Mouse (Mus musculus) mouse trophoblast stem cell (cell line): ENCODE measurements around the gene Lgals3bp.
"Not testable (repeated sequence)": the region's sequence is repeated elsewhere in the genome, so short reads cannot be mapped to it uniquely, and the experiment has no call there.

Experiments
- in situ Hi-C, 2 experiments: fragments of 300-500 bp; cut with MseI, MboI; formaldehyde crosslinking; loops; 2 replicates in 1 of 2; 3 replicates in 1 of 2; pipeline ENCODE4 v1.15.1; 2025

Gene Lgals3bp

DNA sequence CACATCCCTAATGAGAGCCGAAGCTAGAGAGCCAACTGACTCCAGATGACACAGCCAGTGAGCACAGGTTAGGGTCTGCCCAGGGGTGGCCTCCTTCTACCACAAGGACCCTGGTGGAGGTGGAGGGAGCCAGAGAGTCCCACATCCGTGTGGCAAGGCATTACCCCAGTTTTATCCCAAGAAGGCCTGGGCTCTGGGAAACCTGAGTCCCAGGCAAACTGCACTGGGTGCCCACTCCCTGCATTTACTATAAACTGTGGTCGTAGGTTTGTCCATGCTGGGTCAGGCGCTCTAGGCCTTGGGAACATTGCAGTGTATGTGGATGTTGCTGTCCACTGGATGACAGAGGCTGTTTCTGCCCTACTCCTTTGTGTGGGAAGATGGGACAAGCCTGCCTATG lies 697 bp downstream of the Lgals3bp start:
- in situ Hi-C loops, result no loop called here

DNA sequence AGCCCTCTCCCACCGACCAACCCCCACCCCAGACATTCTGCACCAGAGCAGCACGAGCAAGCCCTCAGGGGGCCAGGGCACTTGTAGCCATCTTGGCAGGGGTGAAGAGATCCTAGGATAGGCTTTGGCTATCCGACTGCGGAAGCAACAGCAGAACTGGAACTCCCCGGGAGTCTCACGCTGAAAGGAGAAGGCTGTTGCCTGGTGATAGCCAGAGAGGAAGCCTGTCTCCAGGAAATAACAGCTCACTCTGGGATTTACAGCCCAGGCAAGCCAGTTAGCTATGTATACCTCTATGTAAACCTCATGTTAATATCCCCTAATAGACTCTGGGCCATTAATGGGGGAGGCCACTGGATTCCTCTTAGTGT lies 1.3 kb downstream of the Lgals3bp start:
- in situ Hi-C loops, result no loop called here

DNA sequence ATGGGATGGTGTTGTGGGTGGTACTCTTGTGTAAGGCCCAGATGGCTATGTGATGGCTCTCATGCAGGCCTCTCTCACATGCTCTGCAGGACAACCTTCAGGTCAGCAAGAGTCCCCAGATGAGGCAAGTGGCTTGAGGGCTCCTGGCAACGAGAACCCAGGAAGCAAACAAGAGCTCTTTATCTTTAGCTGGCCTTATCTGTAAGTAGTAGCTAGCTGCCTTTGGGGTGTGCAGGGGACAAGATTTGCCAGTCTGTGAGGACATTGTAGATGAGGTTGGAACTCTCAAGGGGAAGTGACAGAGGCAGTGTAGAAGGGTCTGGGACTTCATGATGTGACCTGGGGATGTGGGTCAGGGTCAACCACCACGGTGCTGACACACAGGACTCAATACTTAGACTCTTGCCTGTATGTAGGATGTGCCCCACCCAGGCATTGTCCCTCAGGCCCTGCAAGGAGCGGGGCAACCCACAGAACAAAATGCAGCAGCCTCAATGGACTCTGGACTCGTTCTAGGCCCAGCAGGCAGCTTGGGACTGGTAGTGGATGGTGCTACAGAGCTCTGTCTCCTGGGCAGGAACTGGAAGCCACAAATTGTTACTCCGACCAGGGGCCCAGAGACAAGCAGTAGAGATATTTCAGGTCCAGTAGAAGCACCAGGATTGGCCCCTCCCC lies 1.9 kb downstream of the Lgals3bp start:
- in situ Hi-C loops, result no loop called here

DNA sequence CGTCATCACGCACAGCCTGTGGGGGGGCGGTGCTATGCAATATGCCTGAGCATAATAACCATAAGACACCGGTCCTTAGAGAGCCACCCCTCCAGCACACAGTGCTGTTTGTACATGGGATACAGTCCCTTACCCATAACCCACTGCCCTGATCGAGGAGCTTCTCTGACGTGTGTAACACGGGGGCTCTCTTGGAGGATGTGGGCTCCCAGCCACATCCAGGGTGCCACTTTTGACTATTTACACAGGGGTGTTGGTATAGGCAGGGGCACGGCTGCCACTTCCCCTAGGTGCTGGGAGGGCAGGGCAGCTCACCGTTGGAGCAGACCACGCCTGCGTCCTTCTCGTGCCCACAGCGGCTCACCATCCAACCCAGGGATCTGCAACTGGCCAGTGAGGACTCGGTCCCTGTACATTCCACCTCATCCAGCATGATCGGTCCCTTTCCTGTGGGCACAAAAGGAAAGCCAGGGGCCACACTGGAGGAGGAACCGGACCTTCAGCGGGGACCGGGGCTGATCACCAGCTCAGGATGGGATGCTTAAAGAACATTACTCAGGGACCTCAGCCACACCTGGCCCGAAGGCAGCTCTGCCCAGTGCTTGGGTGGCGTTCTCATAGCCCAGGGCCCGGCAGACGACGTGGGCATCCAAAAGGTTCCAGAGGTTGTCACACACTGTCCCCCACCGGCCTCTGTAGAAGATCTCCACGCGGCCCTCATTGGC lies 3.9 kb downstream of the Lgals3bp start:
- in situ Hi-C loops, result no loop called here

DNA sequence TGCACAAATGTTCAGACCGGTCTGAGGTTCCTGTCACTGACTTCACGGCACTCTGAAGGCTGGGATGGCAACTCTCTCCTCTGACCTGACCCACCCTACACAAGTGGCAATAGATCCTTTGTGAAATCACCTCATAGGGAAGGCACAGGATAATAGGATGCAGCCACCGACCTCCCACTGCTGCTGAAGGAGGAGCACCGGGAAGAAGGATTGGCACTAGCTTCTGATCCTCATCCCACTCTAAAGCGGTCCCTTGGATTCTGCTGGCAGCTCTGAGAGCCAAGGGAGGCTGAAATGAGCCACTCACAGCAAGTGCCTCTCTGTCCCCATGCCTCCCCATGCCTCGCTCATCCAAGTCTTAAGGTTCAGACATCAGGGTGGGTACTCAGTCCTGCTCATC lies 7.4 kb downstream of the Lgals3bp start:
- in situ Hi-C loops, result no loop called here

DNA sequence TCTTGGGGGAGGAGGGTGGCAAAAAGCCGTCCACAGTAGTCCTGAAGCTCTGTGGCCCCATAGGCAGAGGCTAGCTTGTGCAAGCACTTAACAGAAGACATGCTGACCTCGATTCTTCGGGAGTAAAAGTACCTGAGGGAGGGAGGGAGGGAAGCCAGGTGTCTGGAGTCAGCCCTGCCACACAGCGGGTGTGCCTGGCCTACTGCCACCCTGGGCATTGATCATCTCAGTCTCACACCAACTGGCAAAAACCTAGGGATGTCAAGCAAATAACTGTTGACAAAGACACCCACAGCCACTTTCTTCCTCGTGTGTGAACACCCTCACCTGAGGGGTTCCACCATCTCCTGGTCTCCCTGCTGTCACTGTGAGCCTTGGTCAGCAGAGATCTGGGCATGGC lies 7.9 kb downstream of the Lgals3bp start:
- in situ Hi-C loops, result no loop called here

DNA sequence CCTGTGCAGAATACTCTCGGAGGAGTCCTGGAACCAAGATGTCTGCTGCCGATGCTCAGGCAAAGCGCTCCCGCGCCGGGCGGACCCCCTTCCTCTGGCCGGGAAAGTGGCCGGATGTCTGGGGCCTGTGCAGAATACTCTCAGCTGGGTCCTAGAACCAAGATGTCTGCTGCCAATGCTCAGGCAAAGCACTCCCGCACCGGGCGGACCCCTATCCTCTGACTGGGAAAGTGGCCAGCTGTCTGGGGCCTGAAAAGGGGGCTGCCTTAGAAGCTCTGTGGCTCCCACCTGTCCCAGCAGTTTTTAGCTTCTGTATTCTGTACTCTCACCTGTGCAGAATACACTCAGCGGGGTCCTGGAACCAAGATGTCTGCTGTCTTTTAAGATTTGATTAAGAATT lies 14.1 kb downstream of the Lgals3bp start:
- in situ Hi-C loops, result not testable (repeated sequence)

DNA sequence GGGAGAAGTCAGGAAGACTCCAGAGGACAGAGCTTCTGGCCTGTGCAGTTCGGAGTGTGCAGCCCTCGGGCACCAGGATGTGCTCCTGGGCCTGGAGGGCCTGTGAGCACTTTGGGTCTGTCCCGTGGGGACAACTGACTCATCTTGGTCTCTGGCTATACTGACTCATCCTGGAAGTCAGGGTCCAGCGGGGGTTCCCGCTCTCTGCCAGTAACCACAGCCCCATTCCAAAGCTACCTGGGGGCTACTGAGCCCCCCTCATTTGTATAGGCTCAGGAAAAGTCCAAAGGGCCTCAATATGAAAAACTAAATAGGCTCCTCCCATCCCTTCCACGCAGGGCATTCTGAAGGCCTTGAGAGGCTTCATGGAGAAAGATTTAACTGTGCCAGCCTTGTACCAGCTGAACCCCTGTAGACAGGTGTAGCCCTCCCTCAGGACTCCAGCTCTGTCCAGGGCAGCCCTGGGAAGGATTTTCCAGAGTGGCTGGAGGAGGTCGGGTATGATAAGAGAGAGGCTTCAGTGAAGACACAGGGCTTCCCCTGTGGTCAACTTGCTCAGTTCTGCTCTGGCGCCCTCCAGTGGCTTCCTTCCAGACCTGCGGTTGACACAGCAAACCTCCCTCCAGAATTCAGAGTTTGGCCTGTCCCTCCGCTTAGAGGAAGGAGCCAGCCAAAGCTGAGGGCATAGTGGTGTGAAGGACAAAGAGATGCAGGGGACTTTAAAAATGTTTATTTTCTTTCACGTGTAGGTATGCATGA lies 22.5 kb downstream of the Lgals3bp start:
- in situ Hi-C loops, result no loop called here

DNA sequence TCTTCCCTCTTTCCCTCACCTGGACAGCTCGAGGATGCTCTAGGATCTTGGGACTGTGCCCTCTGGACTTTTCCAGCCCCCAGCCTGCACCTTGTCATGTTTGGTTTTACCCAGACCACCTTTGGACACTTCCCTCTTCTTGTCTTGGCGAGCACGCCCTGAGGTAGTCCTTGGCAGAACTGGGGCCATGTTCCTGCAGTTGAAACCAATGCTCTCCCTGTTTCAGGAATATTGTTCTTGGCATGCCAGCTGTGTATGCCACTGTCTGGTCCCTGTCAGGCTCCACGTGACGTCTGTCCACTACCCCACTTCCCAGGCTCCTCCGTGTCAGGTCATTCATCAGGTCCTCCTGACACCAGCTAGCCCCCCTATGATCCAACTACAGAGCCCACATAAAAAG lies 23.2 kb downstream of the Lgals3bp start:
- in situ Hi-C loops, result no loop called here

DNA sequence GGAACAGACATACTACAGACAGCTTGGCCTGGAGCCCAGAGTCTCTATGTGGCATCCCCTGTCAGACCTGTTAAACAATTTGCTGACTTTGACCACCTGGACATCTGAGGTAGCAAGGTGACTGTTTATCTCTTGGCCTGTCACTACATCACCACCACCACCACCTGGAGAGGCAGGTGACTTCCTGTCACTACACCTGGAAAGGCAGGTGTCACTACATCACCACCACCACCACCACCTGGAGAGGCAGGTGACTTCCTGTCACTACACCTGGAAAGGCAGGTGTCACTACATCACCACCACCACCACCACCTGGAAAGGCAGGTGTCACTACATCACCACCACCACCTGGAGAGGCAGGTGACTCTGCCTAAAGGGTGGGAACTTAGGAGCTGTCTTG lies 25.6 kb downstream of the Lgals3bp start:
- in situ Hi-C loops, result not testable (repeated sequence)

DNA sequence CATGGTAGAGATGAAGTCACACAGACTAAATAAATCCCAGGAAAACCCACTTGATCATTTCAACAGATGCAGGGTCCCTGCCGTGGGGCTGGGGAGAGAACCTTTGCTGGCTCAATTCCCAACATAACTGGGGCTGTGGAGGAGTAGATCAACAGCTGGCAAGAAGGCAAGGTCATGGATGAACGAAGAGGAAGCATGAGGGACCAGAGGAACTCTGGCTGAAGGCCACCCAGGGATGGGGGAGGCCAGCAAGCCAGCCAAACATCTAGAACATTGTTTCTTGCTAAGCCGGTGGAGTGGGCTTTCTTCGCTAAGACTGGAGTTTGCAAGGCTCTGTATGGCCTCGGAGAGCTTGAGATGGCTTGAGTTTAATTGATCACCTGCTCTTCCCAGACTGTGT lies 26.0 kb downstream of the Lgals3bp start:
- in situ Hi-C loops, result no loop called here

DNA sequence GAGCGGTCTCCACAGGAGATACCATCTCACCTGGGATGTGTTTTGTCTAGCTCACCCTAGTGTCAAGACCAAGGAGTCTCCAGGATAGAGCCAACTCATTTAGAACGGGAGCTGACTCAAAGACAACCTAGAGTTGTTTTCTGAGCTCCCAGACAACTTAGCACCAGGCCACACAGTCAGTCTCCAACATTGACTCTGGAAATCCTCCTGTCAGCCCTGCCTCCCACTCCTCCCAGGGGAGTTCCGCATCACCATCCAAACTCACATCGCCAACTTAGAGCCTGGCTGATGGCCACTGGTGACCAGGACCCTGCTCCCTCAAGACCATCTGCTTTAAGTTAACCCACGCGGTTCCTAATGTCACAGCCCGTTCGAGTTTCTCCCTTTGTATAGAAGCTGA lies 26.4 kb downstream of the Lgals3bp start:
- in situ Hi-C loops, result no loop called here

DNA sequence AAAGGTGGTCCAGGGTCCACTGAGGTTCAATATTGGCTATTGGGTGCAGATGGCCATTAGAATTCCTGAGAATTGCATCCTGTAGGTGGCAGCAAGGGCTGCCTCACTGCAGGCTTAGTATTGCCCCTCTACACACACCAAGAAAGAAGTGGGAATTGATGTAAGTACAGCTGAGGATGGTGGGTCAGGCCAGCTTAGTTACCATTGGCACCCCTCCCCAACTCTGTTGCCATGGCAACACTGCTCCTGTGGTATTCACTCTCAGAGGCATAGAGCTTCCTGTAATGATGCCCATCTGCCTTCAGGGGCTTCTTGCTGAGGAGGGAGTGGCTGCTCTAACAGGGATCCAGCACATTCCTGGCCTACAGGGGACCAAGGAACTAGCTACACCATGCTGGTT lies 26.9 kb downstream of the Lgals3bp start:
- in situ Hi-C loops, result no loop called here

DNA sequence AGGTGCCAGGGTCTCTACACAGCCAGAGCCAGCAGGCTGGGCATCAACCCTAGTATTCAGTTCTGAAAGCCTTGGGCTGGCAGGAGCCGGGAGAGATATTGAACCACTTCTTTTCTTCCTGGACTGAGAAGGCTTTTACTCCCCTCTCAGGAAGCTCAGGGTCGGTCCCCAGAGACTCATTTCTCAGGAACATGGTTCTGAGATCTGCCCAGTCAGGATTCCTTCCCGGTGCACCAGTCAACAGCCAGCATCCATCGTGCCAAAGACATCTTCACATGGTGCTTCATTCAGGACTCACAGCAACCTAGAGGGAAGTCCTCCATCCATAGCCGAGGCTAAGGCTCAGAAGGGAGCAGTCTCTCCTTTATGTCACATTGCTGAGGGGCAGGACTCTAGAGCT lies 27.4 kb downstream of the Lgals3bp start:
- in situ Hi-C loops, result no loop called here

DNA sequence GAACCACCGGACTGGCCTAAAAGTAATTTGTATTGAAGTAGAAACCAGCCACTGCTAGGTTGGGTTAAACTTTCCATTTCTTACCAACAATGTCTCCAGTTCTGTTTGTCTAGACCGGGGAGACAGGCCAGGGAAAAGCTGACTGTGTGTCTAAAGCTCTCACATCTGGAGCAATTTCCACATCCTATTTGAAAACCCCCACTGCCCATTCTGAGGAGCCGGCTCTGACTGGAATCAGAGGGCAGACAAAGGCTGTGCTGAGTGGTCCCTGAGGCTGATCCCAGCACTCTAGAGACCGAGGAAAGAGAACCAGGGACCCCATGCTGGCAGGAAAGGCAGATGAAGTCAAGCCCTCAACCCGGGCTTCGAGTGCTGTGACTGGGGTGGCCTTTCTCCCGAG lies 29.3 kb downstream of the Lgals3bp start:
- in situ Hi-C loops, result no loop called here

DNA sequence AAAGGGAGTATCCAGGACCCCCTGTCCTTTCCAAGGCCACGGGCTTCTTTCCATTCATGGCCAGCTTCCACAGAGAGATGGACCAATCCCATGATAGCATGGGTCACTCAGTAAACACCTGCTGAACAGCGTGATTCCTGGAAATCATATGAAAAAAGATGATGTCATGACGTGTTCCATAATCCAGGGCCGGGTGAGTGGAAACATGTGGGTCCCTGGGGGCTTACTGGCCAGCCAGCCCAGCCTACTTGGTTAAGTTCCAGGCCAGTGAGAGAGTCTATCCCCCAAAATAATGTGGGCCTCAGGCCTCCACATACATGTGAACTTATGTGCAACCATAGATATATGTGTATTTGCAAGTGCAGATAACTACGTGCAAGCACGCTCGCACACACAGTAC lies 30.0 kb downstream of the Lgals3bp start:
- in situ Hi-C loops, result no loop called here

DNA sequence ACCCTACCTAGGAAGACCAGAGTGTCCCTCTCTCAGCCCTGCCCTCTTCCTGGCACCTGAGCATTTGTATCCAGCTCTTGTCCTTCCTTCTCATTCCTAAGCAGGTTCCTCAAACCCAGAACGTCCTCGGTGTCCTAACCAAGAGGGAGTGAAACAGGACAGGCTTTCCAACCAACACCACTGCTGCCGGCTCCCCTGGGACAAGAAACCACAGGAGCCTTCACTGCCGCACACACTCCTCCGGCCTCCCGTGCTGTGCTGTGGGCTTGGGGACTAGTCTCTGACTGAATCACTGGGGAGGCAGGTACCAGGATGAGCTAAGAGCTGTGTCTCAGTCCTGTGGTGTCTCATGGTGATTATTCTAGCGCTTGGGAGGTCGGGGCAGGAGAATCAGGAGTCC lies 32.2 kb downstream of the Lgals3bp start:
- in situ Hi-C loops, result no loop called here

DNA sequence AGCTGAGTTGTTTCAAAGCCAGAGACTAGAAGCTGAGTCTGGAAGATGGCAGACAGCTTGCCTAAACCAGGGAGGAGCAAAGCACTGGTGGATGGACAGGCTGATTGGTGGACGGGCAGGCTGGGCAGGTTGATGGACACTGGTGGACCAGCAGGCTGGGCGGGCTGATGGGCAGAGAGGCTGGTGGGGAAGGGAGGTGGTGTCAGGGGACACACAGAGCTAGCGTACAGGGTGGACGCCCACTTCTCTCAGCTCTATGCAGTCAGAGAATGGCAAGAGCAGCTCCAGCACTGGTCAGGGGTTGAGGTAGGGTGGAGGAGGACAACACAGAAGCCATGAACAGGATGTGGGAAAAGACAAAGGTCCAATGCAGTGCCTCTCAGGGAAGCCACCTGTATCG lies 32.6 kb downstream of the Lgals3bp start:
- in situ Hi-C loops, result no loop called here

DNA sequence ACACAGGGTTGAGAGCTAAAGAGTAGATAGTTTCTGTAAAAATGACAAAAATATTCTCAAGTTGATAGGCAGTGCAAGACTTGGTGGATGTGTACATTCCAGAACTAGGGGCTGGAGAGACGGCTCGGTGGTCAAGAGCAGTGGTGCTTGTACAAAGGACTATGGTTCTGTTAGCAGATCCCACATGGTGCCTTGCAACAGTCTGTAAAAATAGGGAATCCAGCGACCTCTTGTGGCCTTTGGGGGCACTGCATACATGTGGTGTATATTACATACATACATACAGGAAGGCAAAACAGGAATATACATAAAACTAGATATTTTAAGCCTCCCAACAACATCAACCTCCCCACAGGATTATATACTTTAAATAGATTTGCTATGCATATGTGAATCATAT lies 33.6 kb downstream of the Lgals3bp start:
- in situ Hi-C loops, result no loop called here

DNA sequence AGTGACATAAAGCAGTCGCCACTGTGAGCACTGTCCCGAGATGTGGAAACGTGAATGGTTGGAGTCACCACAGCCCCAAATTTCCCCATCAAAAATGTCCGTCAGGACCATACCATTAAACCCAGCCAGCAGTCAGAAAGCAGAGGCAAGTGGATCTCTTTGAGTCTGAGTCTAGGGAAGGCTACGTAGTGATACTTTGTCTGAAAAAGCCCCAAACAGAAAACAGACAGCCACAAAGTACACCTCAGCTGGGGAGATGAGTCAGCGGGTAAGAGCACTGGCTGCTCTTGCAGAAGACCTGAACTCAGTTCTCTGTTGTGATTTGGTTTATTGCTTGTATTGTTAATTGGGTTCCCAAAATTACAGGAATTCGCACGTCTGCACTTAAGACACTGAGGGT lies 35.3 kb downstream of the Lgals3bp start:
- in situ Hi-C loops, result no loop called here

DNA sequence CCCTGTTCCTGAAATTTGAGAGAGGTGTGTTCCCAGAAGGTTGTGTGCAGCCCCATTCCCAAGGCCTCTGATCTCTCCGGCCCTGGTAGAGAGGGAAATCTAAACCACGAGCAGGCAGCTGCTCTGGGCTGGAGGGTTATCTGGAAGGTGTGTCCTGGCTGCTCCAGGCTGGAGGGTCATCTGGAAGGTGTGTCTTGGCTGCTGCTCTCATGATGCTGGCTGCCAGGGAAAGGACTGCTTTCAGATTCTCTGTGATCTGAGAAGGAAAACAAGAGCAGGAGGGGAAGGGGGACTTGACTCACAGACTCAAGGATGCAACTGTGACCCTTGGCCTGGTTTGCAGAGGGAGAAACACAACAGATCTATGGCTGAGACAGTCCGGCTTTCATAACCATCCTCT lies 35.8 kb downstream of the Lgals3bp start:
- in situ Hi-C loops, result no loop called here

DNA sequence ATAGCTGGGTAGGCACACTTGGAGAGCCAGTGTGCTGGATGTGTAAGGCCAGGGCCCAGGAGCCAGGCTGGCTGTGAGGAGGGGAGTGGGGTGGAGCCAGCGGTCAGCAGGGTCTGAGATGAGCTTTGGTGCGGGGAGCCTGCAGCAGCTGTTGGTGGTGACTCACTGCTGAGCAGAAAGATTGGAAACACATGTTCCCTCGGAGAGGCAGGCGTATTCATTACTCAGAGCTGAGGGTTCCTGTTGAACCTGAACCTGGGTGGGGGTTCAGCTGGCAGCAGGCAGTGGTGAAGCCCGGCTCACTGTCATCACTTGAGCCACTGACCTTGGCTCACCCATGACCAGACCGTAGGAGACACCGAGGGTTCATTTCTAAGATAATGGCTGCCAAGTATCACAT lies 36.7 kb downstream of the Lgals3bp start:
- in situ Hi-C loops, result no loop called here

DNA sequence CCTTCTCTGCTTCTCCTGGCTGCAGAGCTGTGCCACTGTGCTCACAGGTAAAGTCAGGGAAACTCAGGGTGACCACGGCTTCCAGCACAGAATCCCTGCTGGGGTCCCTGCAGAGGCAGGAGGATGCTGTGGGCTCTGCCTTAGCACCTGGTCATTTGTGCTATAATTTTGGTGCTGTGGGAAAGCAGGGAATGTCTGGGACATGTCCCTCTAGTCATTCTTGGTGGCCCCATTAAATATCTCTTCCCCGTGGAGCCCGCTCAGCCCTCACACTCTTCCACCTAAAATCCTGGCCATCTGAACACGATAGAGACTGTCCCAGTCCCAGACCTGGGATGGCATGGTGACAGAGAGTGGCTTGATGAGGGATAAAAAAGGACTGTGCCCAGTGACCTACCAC lies 37.9 kb downstream of the Lgals3bp start:
- in situ Hi-C loops, result loop anchor here (5.0 kb wide), 2 partner anchors 42 to 52 kb away; no protein-coding TSS in a partner anchor
